Mouse (Mus musculus): ENCODE measurements around the gene Tubal3. TPM values are rescaled to one million over a fixed set of nuclear protein-coding genes. Genes with fewer than 3 reads are reported as not detected.
A peak's percentile ranks its signal among the peaks of the same experiment; 100 is the strongest.
"Not testable (repeated sequence)": the region's sequence is repeated elsewhere in the genome, so short reads cannot be mapped to it uniquely, and the experiment has no call there.

The Tubal3 gene
- not detected for total RNA-seq (2021)

DNA sequence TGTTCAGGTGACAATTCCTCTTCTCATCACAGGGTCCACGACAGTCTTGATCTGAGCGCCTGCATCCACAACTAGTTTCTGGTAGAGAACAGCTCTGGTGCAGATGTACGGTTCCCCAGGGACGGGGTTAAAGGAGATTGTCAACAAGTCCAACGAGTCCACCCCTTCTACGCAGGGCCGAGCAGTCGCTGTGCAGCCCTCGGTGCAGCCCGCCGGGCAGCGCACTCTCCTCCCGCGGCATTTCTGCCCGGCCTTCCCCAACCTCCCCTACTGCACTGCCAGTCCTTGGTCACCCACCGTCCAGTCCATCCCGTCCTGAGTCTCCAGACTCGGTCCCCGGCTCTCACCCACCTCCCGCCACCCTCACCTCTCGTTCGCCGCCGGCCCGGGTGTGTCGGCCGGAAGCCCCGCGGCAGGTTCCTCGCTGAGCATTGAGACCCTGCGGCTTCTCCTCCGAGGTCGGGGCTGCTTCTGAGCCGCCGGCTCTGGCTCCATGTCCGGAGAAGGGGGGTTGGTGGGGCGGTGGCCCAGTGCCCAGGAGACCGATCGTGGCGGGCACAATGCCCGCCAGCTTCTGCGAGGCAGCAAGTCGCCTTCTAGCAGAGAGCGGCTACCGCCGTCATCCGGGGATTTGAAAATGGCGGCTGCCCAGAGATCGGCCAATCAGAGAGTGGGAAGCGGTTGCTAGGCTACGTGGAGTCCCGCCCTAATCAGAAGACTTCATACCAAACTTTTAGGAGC, at the start of gene Tubal3, which contains the start of gene Net1:
Gene Tubal3 (plus strand): TSS at position 704 of the 741 bp plus-strand sequence.
Gene Net1 (minus strand): TSS at position 650 of the 741 bp plus-strand sequence.
- DNase-seq: peak; percentile 89 to 91

DNA sequence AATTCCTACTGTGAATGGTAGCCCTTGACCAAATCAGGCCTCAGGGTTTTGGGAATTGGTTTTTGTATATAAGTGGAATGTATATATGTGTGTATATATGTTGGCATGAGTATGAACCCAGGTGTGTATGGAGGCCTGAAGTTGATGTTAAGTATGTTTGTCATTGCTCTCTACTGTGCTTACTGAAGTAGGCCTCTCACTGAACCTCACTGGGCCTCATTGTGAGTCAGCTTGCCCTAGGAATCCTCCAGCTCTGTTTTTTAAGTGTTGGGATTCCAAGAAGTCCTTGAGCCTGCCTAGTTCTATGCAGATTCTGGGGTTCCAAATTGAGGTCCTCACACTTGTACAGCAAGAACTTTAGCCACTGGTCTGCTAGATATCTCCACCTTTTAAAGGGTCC, 48.2 kb upstream of the Tubal3 start:
- no peak for DNase-seq
- intact Hi-C loops (cut with DNase I): no loop called here

More for the DNA sequence above, at the start of gene Tubal3, which contains the start of gene Net1:
- intact Hi-C loops (cut with DNase I): no loop called here

DNA sequence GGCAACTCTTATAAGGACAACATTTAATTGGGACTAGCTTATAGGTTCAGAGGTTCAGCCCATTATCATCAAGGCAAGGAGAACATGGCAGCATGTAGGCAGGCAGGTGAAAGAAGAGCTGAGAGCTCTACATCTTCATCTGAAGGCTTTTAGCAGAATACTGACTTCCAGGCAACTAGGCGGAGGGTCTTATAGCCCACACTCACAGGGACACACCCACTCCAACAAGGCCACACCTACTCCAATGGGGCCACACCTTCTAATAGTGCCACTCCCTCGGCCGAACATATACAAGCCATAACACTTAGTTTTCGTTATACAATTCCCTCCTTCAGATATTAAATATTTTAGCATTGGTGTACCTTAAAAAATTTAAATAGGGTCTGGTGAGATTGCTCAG, 45.2 kb upstream of the Tubal3 start:
- no peak for DNase-seq
- intact Hi-C loops (cut with DNase I): no loop called here

DNA sequence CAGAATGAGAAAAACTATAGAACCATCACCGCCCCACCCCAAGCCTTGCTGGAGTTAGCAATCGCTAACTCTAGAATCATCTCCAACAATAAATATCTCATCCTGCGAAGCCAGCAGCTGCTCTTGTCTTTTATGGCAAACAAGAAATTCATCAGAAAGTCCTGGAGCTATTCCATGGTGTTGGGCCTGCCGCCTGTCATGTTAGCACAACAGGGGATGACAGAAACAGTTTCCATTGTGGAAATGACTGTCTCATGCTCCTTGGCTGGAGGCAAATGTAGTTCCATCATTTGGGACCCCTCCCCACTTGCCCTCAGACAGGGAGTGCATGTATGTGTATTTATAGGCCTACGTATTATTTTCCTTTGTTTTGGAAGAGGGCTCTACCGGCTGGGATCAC, 41.6 kb upstream of the Tubal3 start:
- no peak for DNase-seq
- intact Hi-C loops (cut with DNase I): no loop called here

DNA sequence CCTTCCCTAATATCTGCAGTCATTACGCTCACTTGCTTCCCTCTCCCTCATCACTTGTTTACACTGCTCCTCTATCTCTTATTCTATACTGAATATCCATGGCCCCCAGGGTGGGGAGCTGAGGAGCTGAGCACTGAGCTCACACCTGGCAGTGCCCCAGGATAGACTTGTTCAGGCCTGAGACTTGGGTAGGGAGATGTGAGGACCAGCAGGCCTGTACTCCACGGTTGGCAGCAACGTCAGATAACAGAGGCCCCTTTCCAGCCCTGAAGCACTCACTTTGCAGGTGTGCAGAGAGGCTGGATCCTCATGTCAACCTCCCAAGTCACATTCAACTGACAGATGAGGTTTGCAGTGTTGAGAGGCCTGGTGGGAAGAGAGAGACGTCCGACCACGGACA, 40.9 kb upstream of the Tubal3 start:
- intact Hi-C loops (cut with DNase I): no loop called here
- DNase-seq: no peak

DNA sequence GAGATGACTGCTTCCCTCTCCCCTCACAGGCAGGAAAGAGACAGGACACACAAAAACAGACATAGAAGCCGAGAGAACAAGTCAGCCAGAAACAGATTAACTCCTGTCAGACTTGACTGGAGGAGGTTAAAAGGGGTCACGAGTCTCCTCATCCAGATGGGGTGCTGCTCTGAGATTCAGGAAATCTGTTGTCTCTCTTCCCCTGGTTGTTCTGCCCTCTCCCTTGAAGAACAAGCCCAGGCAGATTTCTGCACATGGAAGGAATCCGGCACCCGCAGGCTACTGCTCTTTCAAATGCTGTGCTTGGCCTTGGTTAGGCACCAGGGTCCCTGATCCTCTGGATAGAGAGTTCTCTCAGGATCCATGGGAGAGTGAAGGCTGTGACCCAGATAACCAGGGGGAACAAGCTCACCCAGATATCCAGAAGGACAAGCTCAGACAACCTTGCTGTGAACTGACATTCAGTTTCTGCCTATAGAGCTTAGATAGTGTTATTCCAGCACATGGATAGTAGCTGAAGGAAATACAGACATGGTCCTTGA, 40.3 kb upstream of the Tubal3 start:
- DNase-seq: no peak
- intact Hi-C loops (cut with DNase I): no loop called here

DNA sequence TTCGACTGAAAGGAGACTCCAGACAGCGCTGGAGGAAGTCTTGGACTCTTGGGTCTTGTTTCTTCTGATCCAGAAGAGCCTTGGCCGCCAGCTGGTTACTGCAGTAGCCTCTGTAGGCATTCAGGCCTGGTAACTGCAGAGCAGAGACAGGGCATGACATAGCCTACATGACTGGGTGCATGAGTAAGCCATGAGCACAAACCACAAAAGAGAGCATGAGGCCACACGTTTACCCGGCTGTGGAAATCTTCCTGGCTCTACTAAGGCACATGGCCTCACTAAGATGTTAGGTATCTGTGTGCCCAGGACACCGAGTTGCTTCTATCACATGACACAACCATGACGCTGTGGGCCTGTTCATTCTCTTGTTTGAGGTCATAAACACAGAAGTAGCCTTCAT, 31.4 kb upstream of the Tubal3 start:
- DNase-seq: no peak
- intact Hi-C loops (cut with DNase I): no loop called here

DNA sequence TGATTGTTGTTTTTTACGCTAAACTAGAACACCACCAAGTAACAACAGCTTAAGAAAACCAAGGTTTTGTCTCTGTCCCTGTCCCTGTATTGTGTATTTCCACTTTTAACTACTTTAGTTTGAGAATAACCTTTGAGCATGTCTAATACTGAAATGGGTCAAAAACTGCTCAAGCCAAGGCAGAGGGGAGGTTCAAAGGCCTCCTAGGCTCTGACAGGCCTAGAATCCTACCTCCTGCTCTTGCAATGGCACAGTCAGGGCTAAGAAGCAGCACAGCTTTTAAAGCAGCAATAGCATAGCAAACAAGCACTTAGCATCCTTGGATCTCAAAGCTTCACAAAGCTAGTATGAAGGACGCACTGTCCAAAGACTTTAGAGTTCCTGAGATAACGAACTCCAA, 29.0 kb upstream of the Tubal3 start:
- intact Hi-C loops (cut with DNase I): no loop called here
- DNase-seq: no peak

DNA sequence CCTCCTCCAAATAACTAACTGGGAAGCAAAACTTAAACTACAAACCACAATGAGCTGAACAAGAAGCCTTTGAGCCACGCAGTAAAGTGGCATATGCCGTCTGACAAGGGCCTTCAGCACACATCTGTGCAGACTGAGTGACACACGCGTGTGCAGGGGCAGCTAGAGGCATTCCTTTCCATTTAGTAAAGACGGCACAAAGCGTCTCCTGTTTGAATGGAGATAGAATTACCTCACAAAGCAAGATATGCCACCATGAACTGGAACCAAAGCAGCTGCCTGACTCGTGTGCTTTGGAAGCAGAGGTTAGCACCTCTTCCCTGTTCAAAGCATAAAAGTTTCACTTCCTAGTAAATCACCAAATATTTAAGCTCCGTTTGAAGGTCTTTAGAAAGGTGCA, 28.0 kb upstream of the Tubal3 start:
- intact Hi-C loops (cut with DNase I): loop anchor here (5.0 to 10.0 kb wide), 4 partner anchors 78 to 485 kb away; no protein-coding TSS in a partner anchor
- DNase-seq: no peak

DNA sequence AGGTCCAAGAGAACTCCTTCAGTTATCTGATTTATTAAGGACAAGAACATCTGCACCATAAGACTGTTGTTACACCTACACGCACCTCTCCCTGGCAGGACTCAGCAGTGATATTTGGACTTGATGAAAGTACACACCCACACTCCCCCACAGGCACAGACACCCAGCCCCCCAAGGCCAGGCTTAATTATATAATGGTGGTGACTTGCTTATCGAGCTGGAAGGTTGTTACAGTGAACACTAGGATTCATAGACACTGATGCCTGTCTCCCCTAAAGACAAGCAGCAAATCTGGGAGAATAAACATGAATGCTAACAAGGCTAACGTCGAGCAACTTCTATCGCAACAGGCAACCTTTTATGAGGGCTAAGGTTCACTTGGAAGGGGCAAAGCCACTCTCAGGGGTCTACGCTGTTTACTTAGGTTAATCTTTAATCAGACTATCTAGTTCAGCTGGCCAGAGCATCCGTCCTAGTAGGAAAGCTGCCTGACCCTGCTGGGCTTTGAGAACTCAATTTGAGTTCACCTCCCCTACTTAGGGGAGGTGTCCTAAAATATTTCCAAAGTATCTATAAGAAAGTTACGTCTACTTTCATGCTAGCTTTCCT, 26.5 kb upstream of the Tubal3 start:
- DNase-seq: no peak
- intact Hi-C loops (cut with DNase I): loop anchor here (5.0 to 10.0 kb wide), 4 partner anchors 79 to 487 kb away; no protein-coding TSS in a partner anchor

DNA sequence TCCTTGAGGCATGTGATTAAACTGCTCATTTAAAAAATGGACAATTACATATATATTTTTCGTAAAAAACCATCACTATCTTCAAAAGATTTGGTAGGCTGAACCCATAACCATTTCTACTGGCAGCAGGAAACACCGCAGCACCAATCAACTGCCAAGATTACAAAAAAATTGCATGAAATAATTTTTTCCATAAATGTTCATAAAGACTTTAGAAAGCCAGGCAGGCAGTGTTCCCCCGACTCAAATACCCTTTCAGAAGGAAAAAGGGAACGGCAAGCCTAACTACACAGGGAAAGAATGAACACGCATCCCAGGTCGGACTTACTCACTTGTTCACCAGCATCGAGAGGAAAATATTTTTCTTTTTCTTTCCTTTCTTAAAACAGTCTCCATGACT, 25.5 kb upstream of the Tubal3 start:
- no peak for DNase-seq
- intact Hi-C loops (cut with DNase I): loop anchor here (5.0 to 10.0 kb wide), 4 partner anchors 80 to 488 kb away; no protein-coding TSS in a partner anchor

DNA sequence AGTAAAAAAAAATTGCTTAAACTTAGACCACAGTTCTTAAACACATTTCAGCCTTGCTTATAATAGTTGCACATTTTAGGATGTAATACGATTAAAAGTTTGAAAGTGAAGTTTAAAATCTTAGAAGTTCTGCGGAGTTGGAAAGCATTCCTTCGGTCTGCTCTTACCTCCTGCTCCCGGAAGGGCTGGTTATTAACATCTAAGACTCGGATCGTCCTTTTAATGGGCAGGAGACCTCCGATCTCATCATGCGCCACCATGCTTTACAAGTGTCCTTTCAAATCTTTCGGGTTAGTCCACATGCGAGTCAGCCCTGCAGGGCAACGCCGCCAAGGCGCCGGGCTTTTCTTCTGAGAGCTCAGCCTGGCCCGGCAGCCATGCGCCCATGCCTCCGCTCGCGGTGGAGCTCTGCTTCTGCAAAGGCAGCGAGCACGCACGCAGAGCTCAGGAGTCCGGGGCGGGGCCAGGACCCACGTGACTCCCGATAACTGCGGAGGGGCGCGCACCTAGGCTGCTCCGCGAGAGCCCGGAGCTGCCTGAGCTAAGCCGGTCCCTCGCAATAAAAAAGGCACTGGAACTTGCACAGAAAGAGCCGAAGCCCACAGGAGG, 24.8 kb upstream of the Tubal3 start:
- intact Hi-C loops (cut with DNase I): loop anchor here (5.0 to 10.0 kb wide), 4 partner anchors 81 to 488 kb away; no protein-coding TSS in a partner anchor
- peak; percentile 88 to 89 for DNase-seq

DNA sequence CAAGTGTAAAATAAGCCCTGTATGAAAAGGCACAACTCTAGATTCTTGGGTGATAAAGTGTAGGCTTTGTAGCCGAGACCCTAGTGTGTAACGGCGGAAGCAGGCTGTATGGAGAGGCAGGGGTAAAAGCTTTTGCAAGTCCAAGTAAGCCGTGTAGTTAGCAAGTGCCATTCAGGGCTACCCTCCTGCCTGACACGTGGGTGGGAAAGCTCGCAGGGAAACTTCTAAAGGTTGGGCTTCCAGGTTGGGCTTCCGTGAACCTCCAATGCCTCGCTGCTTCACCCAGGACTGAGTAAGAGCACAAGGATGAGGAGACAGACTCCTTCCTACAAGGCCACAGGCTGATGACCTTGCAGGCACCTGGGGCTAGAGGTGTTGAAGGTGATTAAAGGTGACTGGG, 23.5 kb upstream of the Tubal3 start:
- intact Hi-C loops (cut with DNase I): loop anchor here (5.0 to 10.0 kb wide), 4 partner anchors 82 to 490 kb away; no protein-coding TSS in a partner anchor
- DNase-seq: no peak

DNA sequence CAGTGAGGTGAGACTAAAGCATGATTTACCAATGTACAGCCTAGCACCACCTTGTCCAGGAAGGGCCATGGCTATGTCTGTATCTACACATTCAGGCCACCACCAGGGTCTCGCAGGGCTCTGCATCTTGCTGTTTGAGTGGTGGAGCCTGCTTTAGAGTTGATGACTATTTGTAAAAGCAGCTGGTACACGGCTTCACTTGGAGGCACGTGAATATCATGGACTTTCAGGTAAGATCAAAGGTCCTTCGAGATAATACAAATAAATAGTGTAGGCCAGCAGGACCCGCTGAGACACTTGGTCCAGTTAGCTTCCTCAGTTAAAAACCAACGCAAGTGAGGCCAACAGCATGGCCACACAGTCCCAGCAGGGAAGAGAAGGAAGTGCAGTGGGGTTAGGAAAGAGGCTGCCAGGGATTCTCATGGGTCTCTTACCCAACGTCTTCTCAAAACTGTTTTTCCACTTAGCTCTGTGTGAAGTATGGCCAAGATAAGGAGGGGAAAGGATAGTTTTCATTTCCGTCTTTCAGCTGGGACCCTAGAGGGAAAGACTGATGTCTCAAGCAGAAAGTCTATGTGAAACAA, 22.6 kb upstream of the Tubal3 start:
- no peak for DNase-seq
- intact Hi-C loops (cut with DNase I): loop anchor here (10.0 kb wide), 2 partner anchors 351 to 491 kb away; no protein-coding TSS in a partner anchor

DNA sequence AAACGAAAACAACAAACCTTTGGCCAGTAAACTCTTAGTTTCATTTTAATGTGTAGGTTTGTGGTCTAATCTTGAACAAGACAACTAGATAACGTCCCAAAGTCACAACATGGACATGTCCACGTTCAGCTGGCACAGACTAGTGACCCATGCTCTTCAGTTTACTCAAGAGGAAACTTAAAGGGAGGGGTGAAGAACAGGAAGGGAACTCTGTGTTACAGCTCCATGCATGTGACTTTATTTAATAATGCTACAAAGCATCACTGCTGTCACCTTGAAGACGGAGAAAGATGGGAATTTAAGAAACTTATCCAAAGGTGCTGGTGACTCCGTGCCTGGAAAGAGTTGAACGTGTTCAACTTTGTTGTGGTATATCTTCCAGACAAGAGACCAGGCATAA, 22.0 kb upstream of the Tubal3 start:
- DNase-seq: no peak
- intact Hi-C loops (cut with DNase I): loop anchor here (10.0 kb wide), 2 partner anchors 351 to 491 kb away; no protein-coding TSS in a partner anchor

DNA sequence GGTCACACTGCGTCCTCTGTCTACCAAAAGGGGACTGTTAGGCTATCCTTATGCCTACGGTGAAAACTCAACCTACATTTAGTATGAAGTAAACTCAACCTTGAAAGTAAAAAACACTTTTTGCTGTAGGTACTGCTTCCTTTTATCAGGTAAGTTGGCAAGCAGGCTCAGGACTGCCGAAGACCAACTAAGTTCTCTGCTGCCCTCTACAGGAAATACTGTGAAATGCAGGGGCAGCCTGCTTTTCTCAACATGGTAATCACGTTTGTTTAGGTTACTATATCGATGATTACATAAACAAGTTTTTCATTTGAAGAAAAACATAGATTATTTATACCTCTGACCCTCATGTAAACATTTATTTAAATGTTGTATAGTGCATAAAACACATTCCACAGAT, 21.2 kb upstream of the Tubal3 start:
- intact Hi-C loops (cut with DNase I): loop anchor here (1.0 to 10.0 kb wide), 3 partner anchors 232 to 492 kb away; no protein-coding TSS in a partner anchor
- DNase-seq: peak; percentile 69 to 79

DNA sequence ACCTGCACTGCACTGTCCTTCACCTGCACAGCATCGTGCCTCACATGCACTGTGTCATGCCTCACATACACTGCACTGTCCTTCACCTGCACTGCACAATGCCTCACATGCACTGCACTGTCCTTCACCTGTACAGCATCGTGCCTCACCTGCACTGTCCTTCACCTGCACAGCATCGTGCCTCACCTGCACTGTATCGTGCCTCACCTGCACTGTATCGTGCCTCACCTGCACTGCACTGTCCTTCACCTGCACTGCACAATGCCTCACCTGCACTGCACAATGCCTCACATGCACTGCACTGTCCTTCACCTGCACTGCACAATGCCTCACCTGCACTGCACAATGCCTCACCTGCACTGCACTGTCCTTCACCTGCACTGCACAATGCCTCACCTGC, 19.9 kb upstream of the Tubal3 start:
- not testable (repeated sequence) for DNase-seq
- intact Hi-C loops (cut with DNase I): loop anchor here (2.0 to 10.0 kb wide), 3 partner anchors 103 to 493 kb away; no protein-coding TSS in a partner anchor

DNA sequence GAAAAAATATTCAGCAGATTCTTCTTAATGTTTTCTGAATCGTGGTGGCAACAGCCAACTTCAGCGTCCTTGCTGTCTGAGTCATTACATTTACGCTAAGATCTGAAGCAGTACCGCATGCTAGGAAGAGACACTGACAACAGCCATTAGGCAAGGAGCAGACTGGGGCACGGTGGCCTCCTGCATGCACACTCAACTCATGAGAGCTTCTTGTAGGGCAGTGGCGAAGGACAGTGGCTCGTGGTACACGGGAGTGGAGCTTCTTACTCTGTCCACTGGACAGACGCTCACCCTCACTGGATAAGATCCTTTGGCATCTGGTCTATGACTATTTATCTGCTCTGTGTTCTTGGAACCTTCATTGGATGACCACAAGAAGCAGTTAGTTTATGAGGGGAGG, 18.8 kb upstream of the Tubal3 start:
- intact Hi-C loops (cut with DNase I): loop anchor here (2.0 to 10.0 kb wide), 3 partner anchors 102 to 494 kb away; no protein-coding TSS in a partner anchor
- DNase-seq: no peak

DNA sequence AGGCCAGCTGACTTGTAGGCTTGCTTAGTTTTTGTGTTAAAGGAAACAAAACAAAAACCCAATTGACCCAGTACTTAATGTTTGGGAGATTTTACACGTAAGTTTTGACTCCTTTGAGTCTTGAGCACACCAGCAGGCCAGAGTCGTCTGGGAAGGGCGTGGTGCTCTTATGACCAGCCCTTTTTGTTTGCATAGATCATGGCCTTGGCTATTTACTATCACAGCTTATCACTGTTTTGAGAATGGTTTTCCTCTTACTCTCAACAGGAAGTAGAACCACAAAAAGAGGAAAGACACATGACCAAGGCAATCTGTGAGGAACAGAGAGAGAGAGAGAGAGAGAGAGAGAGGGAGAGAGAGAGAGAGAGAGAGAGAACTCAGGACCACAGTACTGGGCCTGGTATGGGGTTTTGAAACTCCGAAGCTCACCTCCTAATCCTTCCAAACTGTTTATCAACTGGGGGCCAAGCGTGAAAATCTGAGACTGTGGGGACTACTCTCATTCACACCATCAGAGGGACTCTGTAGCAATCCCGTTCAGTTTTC, 10.8 kb upstream of the Tubal3 start:
- DNase-seq: no peak
- intact Hi-C loops (cut with DNase I): no loop called here

DNA sequence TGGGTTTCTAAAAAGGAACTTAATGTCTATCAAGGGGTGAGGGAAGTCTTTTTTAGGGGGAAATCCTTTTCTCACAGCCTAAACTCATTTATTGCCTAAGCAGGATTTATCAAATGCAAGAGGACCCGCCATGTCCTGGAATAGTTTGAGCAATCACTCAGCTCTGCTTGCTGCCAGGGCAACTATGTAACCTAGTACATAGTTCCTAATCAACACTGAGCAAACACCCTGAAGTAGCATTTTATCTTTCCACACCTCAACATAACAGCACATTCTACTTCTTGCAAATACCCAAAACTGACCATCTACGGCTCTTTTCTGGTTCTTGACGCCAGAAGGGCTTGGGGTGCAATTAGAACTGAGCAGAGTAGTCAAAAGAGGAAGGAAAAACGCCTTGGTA, 9.8 kb upstream of the Tubal3 start:
- DNase-seq: no peak
- intact Hi-C loops (cut with DNase I): no loop called here

Data from heart, postnatal 36 days (tissue).